Mouse (Mus musculus) midbrain, embryonic 12.5 days (tissue): ENCODE measurements at regions not wholly inside any gene's neighbourhood (a gene's known extent, or its start where the extent isn't known, plus 50 kb on each side); places are given as distances from the start of the nearest gene placed in this dataset.
A peak's percentile ranks its signal among the peaks of the same experiment; 100 is the strongest.

Source experiments
- ATAC-seq: fragments of 200-750 bp; cut with Nextera tagmentation; 2 replicates; pipeline ENCODE4 v1.8.0; 2017; ENCODE audit warnings: low read depth, moderate TSS enrichment, moderate library complexity; ENCODE audit not compliant: low FRiP score
- H3K27ac ChIP-seq: fragments of 300-500 bp; sonication (generic); replicated peaks from 2 replicates; pipeline ENCODE4 v1.5.1; 2016; ENCODE audit warnings: mild to moderate bottlenecking
- H3K27me3 ChIP-seq: fragments of 300-500 bp; sonication (generic); 2 replicates; pipeline ENCODE4 v1.6.1; 2016; ENCODE audit warnings: mild to moderate bottlenecking
- H3K36me3 ChIP-seq: fragments of 300-500 bp; sonication (generic); 2 replicates; pipeline ENCODE4 v1.6.1; 2016
- H3K4me1 ChIP-seq: fragments of 300-500 bp; sonication (generic); 2 replicates; pipeline ENCODE4 v1.6.1; 2016
- H3K4me2 ChIP-seq: fragments of 300-500 bp; sonication (generic); replicated peaks from 2 replicates; pipeline ENCODE4 v1.6.1; 2016; ENCODE audit warnings: mild to moderate bottlenecking, moderate library complexity
- H3K4me3 ChIP-seq: fragments of 300-500 bp; sonication (generic); 2 replicates; pipeline ENCODE4 v1.5.1; 2016; ENCODE audit warnings: mild to moderate bottlenecking
- H3K9ac ChIP-seq: fragments of 300-500 bp; sonication (generic); replicated peaks from 2 replicates; pipeline ENCODE4 v1.6.1; 2016; ENCODE audit warnings: mild to moderate bottlenecking, moderate library complexity
- H3K9me3 ChIP-seq: fragments of 300-500 bp; sonication (generic); 2 replicates; pipeline ENCODE4 v1.6.1; 2016; ENCODE audit warnings: mild to moderate bottlenecking
- WGBS: fragments of 180-500 bp; shearing (Covaris S2); methylation state at CpG from one replicate; pipeline ENCODE4 v1.1.7; 2016; 5-methylcytosine and 5-hydroxymethylcytosine counted together

GRCm38 (mm10) chr16:71973811-71974210 is 334.3 kb upstream of the Robo1 start:
- H3K27me3 ChIP-seq = no peaks in the 10 kb centered on the region
- no peak for ATAC-seq

GRCm38 (mm10) chr16:71997634-71998278 is 310.4 kb upstream of the Robo1 start:
- H3K36me3 ChIP-seq = no peaks in the 10 kb centered on the region

More at GRCm38 (mm10) chr16:71973811-71974210, 334.3 kb upstream of the Robo1 start:
- H3K9ac ChIP-seq = no peak overlapping the region
- H3K4me3 ChIP-seq = no peak overlapping the region
- WGBS = 81% methylated on average over 2 of the region's 2 CpGs
- H3K4me1 ChIP-seq = no peaks in the 10 kb centered on the region
- H3K9me3 ChIP-seq = no peaks in the 10 kb centered on the region
- no peak overlapping the region for H3K4me2 ChIP-seq
- no peaks in the 10 kb centered on the region for H3K36me3 ChIP-seq
- H3K27ac ChIP-seq = no peak overlapping the region

GRCm38 (mm10) chr16:72027404-72028215 is 280.5 kb upstream of the Robo1 start:
- peak; percentile 88 for ATAC-seq
- Histone ChIP-seq H3K4me1 (peaks cover 10% of the 10 kb centered on the region), H3K27ac (peak overlapping the region; percentile 80), H3K27me3 (peaks cover 16% of the 10 kb centered on the region), H3K36me3 (no peaks in the 10 kb centered on the region), H3K4me2 (peak overlapping the region; percentile 78), H3K9me3 (no peaks in the 10 kb centered on the region), H3K9ac (peak overlapping the region; percentile 68), H3K4me3 (peak overlapping the region; percentile 56)
- 1% methylated on average over 27 of the region's 27 CpGs for WGBS

More at GRCm38 (mm10) chr16:71997634-71998278, 310.4 kb upstream of the Robo1 start:
- 84% methylated on average over 3 of the region's 3 CpGs for WGBS
- no peak overlapping the region for H3K4me3 ChIP-seq
- H3K4me1 ChIP-seq = no peaks in the 10 kb centered on the region
- ATAC-seq = peak; percentile 83
- H3K27me3 ChIP-seq = no peaks in the 10 kb centered on the region
- no peak overlapping the region for H3K9ac ChIP-seq
- H3K27ac ChIP-seq = no peak overlapping the region
- H3K4me2 ChIP-seq = no peak overlapping the region
- H3K9me3 ChIP-seq = no peaks in the 10 kb centered on the region

GRCm38 (mm10) chr16:72028216-72028610 is 279.9 kb upstream of the Robo1 start:
- Histone ChIP-seq H3K36me3 (no peaks in the 10 kb centered on the region), H3K4me1 (peaks cover 10% of the 10 kb centered on the region), H3K27ac (peak overlapping the region; percentile 80), H3K4me2 (peak overlapping the region; percentile 78), H3K9ac (peak overlapping the region; percentile 68), H3K9me3 (no peaks in the 10 kb centered on the region), H3K27me3 (peaks cover 16% of the 10 kb centered on the region), H3K4me3 (peak overlapping the region; percentile 56)
- ATAC-seq = peak; percentile 28
- 2% methylated on average over 6 of the region's 6 CpGs for WGBS

- Histone ChIP-seq H3K4me1 (peaks cover 10% of the 10 kb centered on the region), H3K36me3 (no peaks in the 10 kb centered on the region), H3K27me3 (peaks cover 16% of the 10 kb centered on the region), H3K9me3 (no peaks in the 10 kb centered on the region), H3K4me2 (peak overlapping the region; percentile 78), H3K27ac (peak overlapping the region; percentile 80), H3K4me3 (peak overlapping the region; percentile 56), H3K9ac (peak overlapping the region; percentile 68)
- peak; percentile 63 for ATAC-seq
- WGBS = under 1% methylated on average over 18 of the region's 18 CpGs
These were observed 279.3 kb upstream of the Robo1 start for GRCm38 (mm10) chr16:72028798-72029197.

- peak; percentile 19 for ATAC-seq
- Histone ChIP-seq H3K27ac (peak overlapping the region; percentile 80), H3K9ac (peak overlapping the region; percentile 68), H3K4me2 (peak overlapping the region; percentile 78), H3K4me3 (peak overlapping the region; percentile 56), H3K36me3 (no peaks in the 10 kb centered on the region), H3K9me3 (no peaks in the 10 kb centered on the region), H3K27me3 (peaks cover 16% of the 10 kb centered on the region), H3K4me1 (peaks cover 10% of the 10 kb centered on the region)
- WGBS = 4% methylated on average over 4 of the region's 4 CpGs
These were observed 278.8 kb upstream of the Robo1 start for GRCm38 (mm10) chr16:72029273-72029672.

GRCm38 (mm10) chr16:72068254-72068653 is 239.9 kb upstream of the Robo1 start:
- Histone ChIP-seq H3K27ac (no peak overlapping the region), H3K4me3 (no peak overlapping the region), H3K9me3 (no peaks in the 10 kb centered on the region), H3K4me2 (no peak overlapping the region), H3K9ac (no peak overlapping the region), H3K4me1 (peaks cover 2% of the 10 kb centered on the region; the same call in 1 of the 2 replicates), H3K27me3 (no peaks in the 10 kb centered on the region), H3K36me3 (no peaks in the 10 kb centered on the region)
- ATAC-seq = no peak
- WGBS = 53% methylated on average over 1 of the region's 1 CpGs

GRCm38 (mm10) chr16:72069581-72069980 is 238.5 kb upstream of the Robo1 start:
- Histone ChIP-seq H3K27me3 (no peaks in the 10 kb centered on the region), H3K4me3 (no peak overlapping the region), H3K9ac (no peak overlapping the region), H3K9me3 (no peaks in the 10 kb centered on the region), H3K4me1 (peaks cover 2% of the 10 kb centered on the region; the same call in 1 of the 2 replicates), H3K27ac (no peak overlapping the region), H3K4me2 (no peak overlapping the region), H3K36me3 (no peaks in the 10 kb centered on the region)
- WGBS = 69% methylated on average over 2 of the region's 2 CpGs
- ATAC-seq = no peak

- Histone ChIP-seq H3K4me2 (no peak overlapping the region), H3K36me3 (no peaks in the 10 kb centered on the region), H3K9ac (no peak overlapping the region), H3K9me3 (no peaks in the 10 kb centered on the region), H3K4me3 (no peak overlapping the region), H3K27ac (peak overlapping the region; percentile 30), H3K4me1 (peaks cover 2% of the 10 kb centered on the region; the same call in 1 of the 2 replicates), H3K27me3 (no peaks in the 10 kb centered on the region)
- peak; percentile 86 for ATAC-seq
- 48% methylated on average over 2 of the region's 2 CpGs for WGBS
These were observed 236.2 kb upstream of the Robo1 start for GRCm38 (mm10) chr16:72071756-72072471.

- ATAC-seq = no peak
- Histone ChIP-seq H3K4me1 (peaks cover 4% of the 10 kb centered on the region), H3K4me2 (no peak overlapping the region), H3K4me3 (no peak overlapping the region), H3K27ac (no peak overlapping the region), H3K9me3 (no peaks in the 10 kb centered on the region), H3K9ac (no peak overlapping the region), H3K27me3 (no peaks in the 10 kb centered on the region), H3K36me3 (no peaks in the 10 kb centered on the region)
- 82% methylated on average over 5 of the region's 5 CpGs for WGBS
These were observed 222.9 kb upstream of the Robo1 start for GRCm38 (mm10) chr16:72085181-72085580.

GRCm38 (mm10) chr16:72088053-72088452 is 220.1 kb upstream of the Robo1 start:
- 61% methylated on average over 4 of the region's 4 CpGs for WGBS
- ATAC-seq = no peak
- no peak overlapping the region for H3K4me2 ChIP-seq

More at GRCm38 (mm10) chr16:72088053-72088452, 220.1 kb upstream of the Robo1 start:
- no peaks in the 10 kb centered on the region for H3K27me3 ChIP-seq
- H3K9me3 ChIP-seq = peaks cover 6% of the 10 kb centered on the region; the same call in 1 of the 2 replicates
- H3K4me3 ChIP-seq = no peak overlapping the region
- H3K36me3 ChIP-seq = no peaks in the 10 kb centered on the region
- peaks cover 4% of the 10 kb centered on the region for H3K4me1 ChIP-seq
- H3K9ac ChIP-seq = no peak overlapping the region
- H3K27ac ChIP-seq = no peak overlapping the region
